Mouse (Mus musculus) kidney, embryonic 16.5 days (tissue): Measurements from ENCODE around the gene Trip12. TPM values are rescaled to one million over a fixed set of nuclear protein-coding genes. Genes with fewer than 3 reads are reported as not detected.

Source experiments
- ATAC-seq: fragments of 200-750 bp; cut with Nextera tagmentation; 2 replicates; pipeline ENCODE4 v1.8.0; 2017; ENCODE audit warnings: moderate TSS enrichment; ENCODE audit not compliant: low FRiP score, low TSS enrichment
- H3K27ac ChIP-seq: fragments of 300-500 bp; sonication (generic); 2 replicates; pipeline ENCODE4 v1.5.1; 2014; ENCODE audit warnings: low read length
- H3K27me3 ChIP-seq: fragments of 300-500 bp; sonication (generic); 2 replicates; pipeline ENCODE4 v1.6.1; 2014; ENCODE audit warnings: low read length, control low read depth, mixed read lengths; ENCODE audit not compliant: insufficient read depth
- H3K36me3 ChIP-seq: fragments of 300-500 bp; sonication (generic); 2 replicates; pipeline ENCODE4 v1.6.1; 2014; ENCODE audit warnings: low read length, control low read depth, mixed read lengths; ENCODE audit not compliant: insufficient read depth
- H3K4me1 ChIP-seq: fragments of 300-500 bp; sonication (generic); 2 replicates; pipeline ENCODE4 v1.6.1; 2014; ENCODE audit warnings: low read length, control low read depth, mixed read lengths; ENCODE audit not compliant: insufficient read depth
- H3K4me2 ChIP-seq: fragments of 300-500 bp; sonication (generic); replicated peaks from 2 replicates; pipeline ENCODE4 v1.6.1; 2014; ENCODE audit warnings: low read depth, low read length
- H3K4me3 ChIP-seq: fragments of 300-500 bp; sonication (generic); 2 replicates; pipeline ENCODE4 v1.5.1; 2014; ENCODE audit warnings: mild to moderate bottlenecking, low read length
- H3K9ac ChIP-seq: fragments of 300-500 bp; sonication (generic); replicated peaks from 2 replicates; pipeline ENCODE4 v1.6.1; 2014; ENCODE audit warnings: low read length
- H3K9me3 ChIP-seq: fragments of 300-500 bp; sonication (generic); 2 replicates; pipeline ENCODE4 v1.6.1; 2016; ENCODE audit warnings: low read length, control low read depth
- WGBS: fragments of 180-500 bp; shearing (Covaris S2); extraction: QIAGEN DNeasy Blood & Tissue Kit; methylation state at CpG from one replicate; pipeline ENCODE4 v1.1.7; 2014; 5-methylcytosine and 5-hydroxymethylcytosine counted together
- polyA plus RNA-seq: library from polyadenylated mRNA; unstranded; fragments of >200 nt; fragmentation: Nextera tagmentation; extraction: Ambion mirVana; gene quantifications from 2 replicates; pipeline ENCODE4 v1.2.1, GENCODE M21; 2015

Trip12 gene
- polyA plus RNA-seq, 1 experiment from 2014 or later, result 50.3 TPM

- no peak overlapping the region for H3K4me3 ChIP-seq
- no peaks in the 10 kb centered on the region for H3K27me3 ChIP-seq
- H3K9ac ChIP-seq, result no peak overlapping the region
- WGBS, result 34% methylated on average over 2 of the region's 2 CpGs
- H3K4me2 ChIP-seq, result no peak overlapping the region
- no peaks in the 10 kb centered on the region for H3K36me3 ChIP-seq
- H3K4me1 ChIP-seq, result 0 out of 2 replicates have a peak, but pooled peaks cover 8% of the 10 kb centered on the region
- H3K9me3 ChIP-seq, result no peaks in the 10 kb centered on the region
- no peak overlapping the region for H3K27ac ChIP-seq
- ATAC-seq, result no peak
Observed at GRCm38 (mm10) chr1:84864645-84865044, 24.3 kb upstream of the Trip12 start.

GRCm38 (mm10) chr1:84861255-84861630 lies 20.9 kb upstream of the Trip12 start:
- Histone ChIP-seq H3K9ac (no peak overlapping the region), H3K4me2 (no peak overlapping the region), H3K36me3 (no peaks in the 10 kb centered on the region), H3K27me3 (no peaks in the 10 kb centered on the region), H3K4me3 (no peak overlapping the region), H3K27ac (no peak overlapping the region), H3K9me3 (no peaks in the 10 kb centered on the region), H3K4me1 (0 out of 2 replicates have a peak, but pooled peaks cover 8% of the 10 kb centered on the region)
- 76% methylated on average over 1 of the region's 1 CpGs for WGBS
- no peak for ATAC-seq

GRCm38 (mm10) chr1:84860360-84861254 lies 20.3 kb upstream of the Trip12 start:
- WGBS, result 76% methylated on average over 10 of the region's 10 CpGs
- Histone ChIP-seq H3K27me3 (no peaks in the 10 kb centered on the region), H3K36me3 (no peaks in the 10 kb centered on the region), H3K4me3 (no peak overlapping the region), H3K9me3 (no peaks in the 10 kb centered on the region), H3K4me1 (0 out of 2 replicates have a peak, but pooled peaks cover 8% of the 10 kb centered on the region), H3K27ac (no peak overlapping the region), H3K9ac (no peak overlapping the region), H3K4me2 (no peak overlapping the region)
- ATAC-seq, result no peak

DNA sequence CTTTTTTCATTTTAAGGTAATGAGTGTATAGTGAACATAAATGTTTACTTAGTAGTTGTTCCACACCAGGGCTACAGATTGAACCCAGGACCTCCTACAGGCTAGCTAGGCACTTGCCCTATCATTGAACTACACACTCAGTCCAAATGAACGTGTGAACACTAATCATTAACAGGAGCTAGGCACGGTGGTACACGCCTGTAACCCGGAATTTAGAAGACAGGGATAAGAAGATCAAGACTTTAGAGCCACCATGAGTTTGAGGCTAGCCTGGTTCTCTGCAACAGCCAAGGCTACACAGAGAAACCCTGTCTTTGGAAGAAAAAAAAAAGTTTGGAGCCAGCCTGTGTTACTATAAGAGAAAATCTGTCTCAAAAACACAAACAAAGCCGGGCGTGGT lies 19.3 kb upstream of the Trip12 start:
- no peak overlapping the region for H3K4me2 ChIP-seq
- no peaks in the 10 kb centered on the region for H3K9me3 ChIP-seq
- H3K9ac ChIP-seq, result no peak overlapping the region
- H3K27me3 ChIP-seq, result no peaks in the 10 kb centered on the region
- no peak for ATAC-seq
- WGBS, result 87% methylated on average over 6 of the region's 6 CpGs
- H3K4me3 ChIP-seq, result no peak overlapping the region
- 0 out of 2 replicates have a peak, but pooled peaks cover 8% of the 10 kb centered on the region for H3K4me1 ChIP-seq
- H3K36me3 ChIP-seq, result no peaks in the 10 kb centered on the region
- no peak overlapping the region for H3K27ac ChIP-seq

DNA sequence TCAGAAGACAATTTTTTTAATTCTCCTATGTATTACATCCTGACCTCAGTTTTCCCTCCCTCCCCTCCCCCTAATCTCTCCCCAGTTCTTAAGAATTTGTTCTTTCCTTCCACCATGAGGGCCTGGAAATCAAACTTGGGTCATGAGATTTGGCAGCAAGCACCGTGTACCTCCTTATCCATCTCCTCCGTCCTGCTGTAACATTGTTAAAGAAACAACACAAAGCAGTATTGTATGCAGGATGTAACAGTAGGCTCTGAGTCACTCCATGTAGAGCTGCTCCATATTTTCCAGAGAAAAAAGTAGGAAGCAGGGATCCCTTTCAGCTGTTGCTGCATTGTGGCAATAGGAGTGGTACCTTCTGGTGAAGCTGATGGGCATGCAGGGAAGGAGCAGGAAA lies 15.4 kb upstream of the Trip12 start:
- H3K9ac ChIP-seq, result no peak overlapping the region
- 0 out of 2 replicates have a peak, but pooled peaks cover 3% of the 10 kb centered on the region for H3K4me1 ChIP-seq
- no peaks in the 10 kb centered on the region for H3K9me3 ChIP-seq
- WGBS, result 70% methylated on average over 2 of the region's 2 CpGs
- H3K27ac ChIP-seq, result no peak overlapping the region
- H3K4me2 ChIP-seq, result no peak overlapping the region
- H3K27me3 ChIP-seq, result no peaks in the 10 kb centered on the region
- no peaks in the 10 kb centered on the region for H3K36me3 ChIP-seq
- H3K4me3 ChIP-seq, result no peak overlapping the region
- no peak for ATAC-seq

DNA sequence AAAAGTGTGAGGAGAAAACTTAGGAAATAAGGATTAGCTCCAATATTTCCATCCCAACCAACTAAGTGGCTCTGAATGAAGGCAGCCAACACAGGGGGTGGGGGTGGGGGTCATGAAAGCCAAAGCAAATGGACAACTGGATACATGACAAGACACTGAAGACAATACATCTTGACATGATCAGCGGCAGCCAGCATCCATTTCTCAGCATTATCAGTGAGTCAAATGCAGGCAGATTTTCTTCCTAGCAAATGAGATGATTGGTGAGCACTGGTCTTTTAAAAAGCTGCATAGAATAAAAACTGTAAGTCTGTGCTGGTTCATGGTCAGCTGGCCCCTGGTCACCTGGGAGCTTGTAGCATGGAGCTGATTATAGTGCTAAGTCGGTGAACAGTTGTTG lies 14.7 kb upstream of the Trip12 start:
- Histone ChIP-seq H3K4me1 (0 out of 2 replicates have a peak, but pooled peaks cover 3% of the 10 kb centered on the region), H3K36me3 (no peaks in the 10 kb centered on the region), H3K27me3 (no peaks in the 10 kb centered on the region), H3K27ac (no peak overlapping the region), H3K9me3 (no peaks in the 10 kb centered on the region), H3K4me3 (no peak overlapping the region), H3K9ac (no peak overlapping the region), H3K4me2 (no peak overlapping the region)
- 75% methylated on average over 2 of the region's 2 CpGs for WGBS
- no peak for ATAC-seq

- no peaks in the 10 kb centered on the region for H3K27me3 ChIP-seq
- 86% methylated on average over 1 of the region's 1 CpGs for WGBS
- H3K27ac ChIP-seq, result no peak overlapping the region
- H3K36me3 ChIP-seq, result no peaks in the 10 kb centered on the region
- no peaks in the 10 kb centered on the region for H3K9me3 ChIP-seq
- no peak overlapping the region for H3K4me3 ChIP-seq
- 0 out of 2 replicates have a peak, but pooled peaks cover 3% of the 10 kb centered on the region for H3K4me1 ChIP-seq
- no peak overlapping the region for H3K9ac ChIP-seq
- ATAC-seq, result no peak
- H3K4me2 ChIP-seq, result no peak overlapping the region
Observed at GRCm38 (mm10) chr1:84853721-84854120, 13.4 kb upstream of the Trip12 start.

DNA sequence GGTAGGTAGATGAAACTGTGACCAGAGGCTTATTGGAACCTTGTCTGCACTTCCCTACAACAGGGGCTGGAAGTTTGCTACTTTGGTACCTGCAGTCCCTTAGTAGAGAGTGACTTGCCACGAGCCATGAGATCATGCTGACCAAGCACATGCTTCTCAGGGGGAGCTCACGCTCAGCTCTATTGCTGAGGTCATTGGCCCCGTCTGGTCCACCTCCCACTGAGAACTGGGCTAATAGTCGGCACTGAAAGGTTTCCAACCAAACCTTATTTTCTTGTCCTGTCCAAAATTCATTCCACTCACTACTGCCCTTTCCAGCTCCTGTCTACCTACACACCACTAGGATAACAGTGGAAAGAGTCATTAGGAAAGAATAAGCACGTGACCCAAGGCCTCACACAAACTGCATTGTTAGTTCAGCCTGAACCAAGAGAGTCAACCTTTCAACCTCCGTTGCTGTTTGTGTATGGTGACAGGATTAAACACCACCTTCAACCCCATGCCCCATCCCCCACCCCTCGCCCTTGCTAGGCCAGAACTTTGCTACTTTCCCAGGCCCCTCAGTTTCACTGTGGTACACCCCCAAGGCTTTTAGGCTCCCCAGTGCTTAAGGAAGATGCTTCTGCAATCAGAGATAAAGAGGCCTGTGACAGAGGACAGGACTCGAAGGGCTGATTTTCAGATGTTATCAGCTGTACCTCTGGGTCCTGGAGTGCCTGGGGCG lies 11.4 kb upstream of the Trip12 start:
- H3K27ac ChIP-seq, result no peak overlapping the region

DNA sequence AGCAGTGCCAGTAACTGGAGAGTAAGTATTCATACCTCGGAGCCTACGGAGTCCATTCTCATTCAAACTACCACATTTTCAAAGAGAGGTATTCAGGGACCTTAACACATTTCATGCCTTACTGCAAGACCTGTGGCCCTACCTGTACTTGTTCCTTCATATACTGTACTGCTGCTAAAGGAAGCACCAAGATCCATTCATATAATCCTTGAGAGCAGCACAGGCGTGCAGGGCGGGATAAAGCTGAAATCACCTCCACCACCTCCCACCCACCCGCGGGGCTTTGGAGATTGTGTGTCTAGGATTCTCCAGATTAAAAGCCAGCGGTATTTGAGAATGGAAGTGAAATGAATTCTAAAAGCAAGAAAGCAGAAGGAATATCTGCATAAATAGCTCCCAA lies 10.2 kb upstream of the Trip12 start:
- 92% methylated on average over 7 of the region's 7 CpGs for WGBS
- no peak for ATAC-seq
- H3K27ac ChIP-seq, result no peak overlapping the region
- H3K4me3 ChIP-seq, result no peak overlapping the region
- no peaks in the 10 kb centered on the region for H3K36me3 ChIP-seq
- no peaks in the 10 kb centered on the region for H3K27me3 ChIP-seq
- H3K4me2 ChIP-seq, result no peak overlapping the region
- H3K4me1 ChIP-seq, result 0 out of 2 replicates have a peak, but pooled peaks cover 3% of the 10 kb centered on the region
- no peak overlapping the region for H3K9ac ChIP-seq
- H3K9me3 ChIP-seq, result no peaks in the 10 kb centered on the region

More for the DNA sequence above, 11.4 kb upstream of the Trip12 start:
- H3K4me3 ChIP-seq, result no peak overlapping the region
- WGBS, result 36% methylated on average over 9 of the region's 9 CpGs
- peak; percentile 51; the same call in 1 of the 2 replicates for ATAC-seq
- no peak overlapping the region for H3K4me2 ChIP-seq
- no peaks in the 10 kb centered on the region for H3K36me3 ChIP-seq
- no peaks in the 10 kb centered on the region for H3K27me3 ChIP-seq
- 0 out of 2 replicates have a peak, but pooled peaks cover 3% of the 10 kb centered on the region for H3K4me1 ChIP-seq
- H3K9ac ChIP-seq, result no peak overlapping the region
- H3K9me3 ChIP-seq, result no peaks in the 10 kb centered on the region
